Mouse (Mus musculus): ENCODE measurements at regions not wholly inside any gene's neighbourhood (a gene's known extent, or its start where the extent isn't known, plus 50 kb on each side); places are given as distances from the start of the nearest gene placed in this dataset.

GRCm38 (mm10) chr13:6306989-6307917, 240.7 kb upstream of the Pitrm1 start:
- TF ChIP-seq POLR2A (IDR thresholded peaks at IDR 0.05; ENCODE audit: control insufficient read depth, extremely low read depth, insufficient read depth, low read length, poor library complexity) (no peak), CTCF (IDR thresholded peaks at IDR 0.05; ENCODE audit: borderline replicate concordance, control insufficient read depth, extremely low read depth, insufficient read depth, low read length, poor library complexity) (no peak)
